Mouse (Mus musculus) heart, adult 2 months (tissue): ENCODE results near the gene Gm48551. TPM values are rescaled to one million over a fixed set of nuclear protein-coding genes. Genes with fewer than 3 reads are reported as not detected.

ENCODE experiments used
- DNase-seq, 2 experiments: peaks; one replicate each; pipeline ENCODE4 v3.0.0; 2021
- H3K27ac ChIP-seq: fragments of 200-600 bp; 2 replicates; pipeline ENCODE4 v1.8.1; 2022
- H3K27me3 ChIP-seq: fragments of 200-500 bp; 2 replicates; pipeline ENCODE4 v1.6.1; 2012; ENCODE audit warnings: mild to moderate bottlenecking, low read length, inconsistent platforms, mixed read lengths; ENCODE audit not compliant: control insufficient read depth, insufficient read depth
- H3K36me3 ChIP-seq: fragments of 200-500 bp; 2 replicates; pipeline ENCODE4 v1.6.1; 2012; ENCODE audit warnings: low read length, inconsistent platforms; ENCODE audit not compliant: control insufficient read depth, insufficient read depth
- H3K4me1 ChIP-seq: fragments of 200-500 bp; 2 replicates; pipeline ENCODE4 v1.6.1; 2011; ENCODE audit warnings: low read length; ENCODE audit not compliant: control insufficient read depth, insufficient read depth
- H3K4me3 ChIP-seq: fragments of 200-600 bp; 2 replicates; pipeline ENCODE4 v1.8.1; 2022
- H3K79me2 ChIP-seq: fragments of 200-500 bp; replicated peaks from 2 replicates; pipeline ENCODE4 v1.6.1; 2012; ENCODE audit warnings: mild to moderate bottlenecking, inconsistent platforms, low read length, moderate library complexity, mixed read lengths; ENCODE audit not compliant: control insufficient read depth, insufficient read depth
- H3K9ac ChIP-seq: fragments of 200-500 bp; 2 replicates; pipeline ENCODE4 v1.6.1; 2012; ENCODE audit warnings: low read depth, mild to moderate bottlenecking, control low read depth, inconsistent platforms, low read length, mixed read lengths
- CTCF ChIP-seq: fragments of 200-600 bp; IDR thresholded peaks from 2 replicates; pipeline ENCODE4 v1.8.1; 2022; ENCODE audit warnings: antibody characterized with exemption, mild to moderate bottlenecking, moderate library complexity
- EP300 ChIP-seq: fragments of 200-500 bp; IDR thresholded peaks from 2 replicates; pipeline ENCODE4 v1.6.1; 2011; ENCODE audit warnings: low read depth, low read length, control low read depth; ENCODE audit not compliant: insufficient read depth
- POLR2A ChIP-seq: fragments of 200-500 bp; IDR thresholded peaks from 2 replicates; pipeline ENCODE4 v1.6.1; 2011; ENCODE audit warnings: mild to moderate bottlenecking, low read depth, low read length, control low read depth; ENCODE audit not compliant: insufficient read depth
- WGBS: fragments of 180-500 bp; shearing (Covaris S2); methylation state at CpG from one replicate; pipeline ENCODE4 v1.1.7; 2018; 5-methylcytosine and 5-hydroxymethylcytosine counted together
- intact Hi-C: fragments of 180-260 bp; cut with DNase I; formaldehyde crosslinking; loops from one replicate; pipeline ENCODE4 v1.15.1; 2025
- polyA plus RNA-seq: library from polyadenylated mRNA; depleted of rRNA; stranded (reverse); fragments of >200 nt; gene quantifications from 2 replicates; pipeline ENCODE4 v1.2.3, GENCODE M21; 2012
- total RNA-seq, 2 experiments: library from RNA; stranded (reverse); gene quantifications; 2 replicates each; pipeline ENCODE4 v1.2.3; 2021

Gene Gm48551
- total and polyA plus RNA-seq, 3 experiments, result 0.73 to 2.1 (median 1.9) TPM

DNA sequence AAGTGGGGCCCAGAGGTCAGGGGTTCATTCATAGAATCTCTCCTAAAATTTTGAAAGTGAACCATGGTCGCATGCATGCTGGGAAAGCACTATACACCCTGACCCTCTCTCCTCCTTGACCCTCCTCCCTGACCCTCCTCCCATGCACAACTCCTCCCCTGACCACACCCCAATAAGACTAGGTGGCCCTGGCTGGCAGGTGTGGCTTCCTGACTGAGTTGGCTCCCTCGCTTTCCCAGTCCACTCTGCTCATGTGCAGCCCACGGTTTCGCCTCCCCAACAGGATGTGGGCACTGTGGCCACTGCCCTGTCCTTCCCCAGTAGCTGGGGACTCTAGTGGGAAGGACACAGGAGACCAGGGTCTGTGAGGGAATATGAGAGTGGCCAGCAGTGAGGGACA lies 26.1 kb downstream of the Gm48551 start:
- Histone ChIP-seq H3K4me3 (no peak overlapping the region), H3K79me2 (no peaks in the 10 kb centered on the region), H3K4me1 (peaks cover 66% of the 10 kb centered on the region), H3K27me3 (no peaks in the 10 kb centered on the region), H3K36me3 (peaks cover 32% of the 10 kb centered on the region), H3K9ac (peak overlapping the region; percentile 19; the same call in 1 of the 2 replicates), H3K27ac (peak overlapping the region; percentile 91)
- DNase-seq, result peak in 1 of 2 experiments; percentile 51
- intact Hi-C loops, result loop anchor here (2.0 kb wide), 1 partner anchor 614 kb away; no protein-coding TSS in a partner anchor
- 33% methylated on average over 4 of the region's 4 CpGs for WGBS
- TF ChIP-seq EP300 (0 out of 2 replicates have a peak, but pooled peaks have one; percentile 11), POLR2A (no peak), CTCF (no peak)

DNA sequence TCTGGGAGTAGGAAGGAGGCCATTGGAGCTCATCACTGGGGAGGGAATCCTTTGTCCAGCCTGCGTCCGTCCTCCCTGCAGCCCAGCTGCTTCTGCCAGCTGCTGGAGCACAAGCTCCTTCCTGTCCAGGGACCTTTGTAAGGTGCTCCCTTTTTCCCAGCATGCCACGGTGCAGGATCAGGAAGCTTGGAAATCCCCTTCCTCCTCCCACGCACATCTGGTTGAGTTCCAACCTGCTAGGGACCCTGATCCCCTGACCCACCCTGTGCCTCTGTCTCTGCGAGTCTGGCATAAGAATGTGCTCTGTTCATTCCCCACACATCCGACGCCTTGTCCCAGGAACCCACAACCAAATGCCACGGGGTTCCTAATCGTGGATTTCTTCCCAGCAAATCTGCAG lies 26.7 kb downstream of the Gm48551 start:
- peak overlapping the region; percentile 91 for H3K27ac ChIP-seq
- H3K4me1 ChIP-seq, result peaks cover 67% of the 10 kb centered on the region
- intact Hi-C loops, result loop anchor here (1.0 to 2.0 kb wide), 2 partner anchors 19 to 614 kb away; no protein-coding TSS in a partner anchor
- no peak for TF ChIP-seq CTCF
- TF ChIP-seq POLR2A, result peak; percentile 34
- peak; percentile 92 for TF ChIP-seq EP300
- no peaks in the 10 kb centered on the region for H3K79me2 ChIP-seq
- peak; percentile 71 to 76 for DNase-seq
- peaks cover 33% of the 10 kb centered on the region for H3K36me3 ChIP-seq
- H3K4me3 ChIP-seq, result 0 out of 2 replicates have a peak overlapping the region, but pooled peaks have one; percentile 3
- 15% methylated on average over 9 of the region's 9 CpGs for whole genome bisulfite sequencing
- H3K9ac ChIP-seq, result peak overlapping the region; percentile 19; the same call in 1 of the 2 replicates
- no peaks in the 10 kb centered on the region for H3K27me3 ChIP-seq

DNA sequence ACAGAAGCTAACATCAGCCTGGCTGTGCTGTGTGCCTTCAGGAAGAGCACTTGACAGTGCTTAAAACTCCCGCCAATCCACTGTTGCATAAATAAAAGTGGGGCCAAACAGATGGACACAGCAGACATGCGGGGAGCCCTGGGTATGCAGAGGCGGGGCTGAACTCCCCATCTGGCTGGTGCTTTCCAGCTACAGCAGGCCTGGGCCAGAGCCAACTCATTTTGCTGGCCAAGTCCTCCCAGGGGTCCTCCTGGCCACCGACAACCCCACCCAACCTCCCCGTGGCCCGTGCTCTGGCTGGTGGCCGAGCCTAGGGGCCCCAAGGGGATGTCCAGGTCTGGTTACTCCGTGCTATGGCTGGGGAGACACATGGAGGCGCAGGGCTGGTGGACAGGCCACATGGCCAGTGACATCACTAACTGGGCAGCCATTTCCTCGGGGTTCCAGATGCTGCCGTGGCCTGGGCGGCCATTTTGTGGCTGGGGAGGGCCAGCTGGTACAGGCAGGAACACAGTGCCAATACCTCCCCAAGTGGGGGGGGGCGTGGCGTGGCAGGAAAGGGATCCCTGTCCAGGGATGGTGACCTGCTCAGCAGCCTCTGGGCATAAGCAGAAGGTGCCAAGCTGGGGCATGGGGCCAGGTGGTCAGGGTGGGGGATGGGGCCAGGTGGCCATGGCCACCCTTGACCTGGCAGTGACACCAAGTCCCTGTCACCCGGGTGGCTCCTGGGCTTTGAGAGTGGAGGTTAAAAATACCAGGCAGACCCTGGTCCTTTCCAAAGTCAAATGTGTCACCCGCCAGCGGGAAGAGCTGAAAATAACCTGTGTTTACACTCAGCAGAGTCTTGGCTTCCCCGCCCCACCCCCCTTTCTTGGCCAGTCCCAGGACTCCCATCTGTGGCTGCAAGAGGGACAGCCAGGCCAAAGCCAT lies 27.5 kb downstream of the Gm48551 start:
- WGBS, result 4% methylated on average over 18 of the region's 18 CpGs
- H3K36me3 ChIP-seq, result peaks cover 33% of the 10 kb centered on the region
- H3K79me2 ChIP-seq, result no peaks in the 10 kb centered on the region
- H3K27ac ChIP-seq, result peak overlapping the region; percentile 91
- no peaks in the 10 kb centered on the region for H3K27me3 ChIP-seq
- peak; percentile 95 to 96 for DNase-seq
- TF ChIP-seq POLR2A, result peak; percentile 44
- no peak for TF ChIP-seq CTCF
- peak; percentile 83 for TF ChIP-seq EP300
- H3K4me1 ChIP-seq, result peaks cover 68% of the 10 kb centered on the region
- peak overlapping the region; percentile 29; the same call in 1 of the 2 replicates for H3K4me3 ChIP-seq
- intact Hi-C loops, result loop anchor here (1.0 to 2.0 kb wide), 2 partner anchors 19 to 615 kb away; no protein-coding TSS in a partner anchor
- peak overlapping the region; percentile 68 for H3K9ac ChIP-seq

DNA sequence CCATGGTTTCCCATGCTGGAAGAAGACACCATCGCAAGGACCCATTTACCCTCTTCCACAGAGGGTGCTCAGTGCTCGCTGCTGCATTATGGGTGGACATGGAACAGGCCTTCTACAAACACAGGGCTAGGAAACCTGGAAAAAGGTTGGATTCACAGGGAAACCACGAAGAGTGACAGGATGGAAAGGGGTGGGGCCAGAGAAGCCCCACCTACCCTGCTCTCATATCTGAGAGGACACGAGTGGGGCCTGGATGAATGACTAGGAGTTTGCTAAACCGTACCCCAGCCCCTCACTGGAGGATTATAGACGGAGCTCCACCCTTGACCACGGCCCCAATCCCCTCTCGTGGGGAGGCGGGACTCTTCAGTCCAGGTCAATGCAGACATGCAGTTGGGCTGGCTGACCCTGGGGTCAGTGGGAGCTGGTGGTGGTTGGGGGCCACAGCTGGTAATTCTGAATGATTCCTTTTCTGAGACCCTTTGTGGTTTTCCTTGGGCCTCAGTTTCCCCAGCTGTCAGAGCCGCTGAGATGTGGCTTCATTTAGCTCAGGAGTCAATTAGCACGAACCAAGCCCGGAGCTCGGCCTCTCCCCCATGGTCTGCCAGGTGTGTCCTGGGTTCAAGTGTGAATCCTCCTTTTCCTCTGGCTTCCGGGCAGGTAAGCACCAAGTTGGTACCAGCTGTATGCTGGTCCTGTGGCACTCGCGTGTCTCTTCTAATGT lies 28.5 kb downstream of the Gm48551 start:
- H3K4me1 ChIP-seq, result peaks cover 73% of the 10 kb centered on the region
- H3K9ac ChIP-seq, result peak overlapping the region; percentile 68
- peak in 1 of 2 experiments; percentile 49 for DNase-seq
- peaks cover 33% of the 10 kb centered on the region for H3K36me3 ChIP-seq
- 57% methylated on average over 16 of the region's 16 CpGs for WGBS
- TF ChIP-seq CTCF, result no peak
- 0 out of 2 replicates have a peak, but pooled peaks have one; percentile 22 for TF ChIP-seq POLR2A
- H3K79me2 ChIP-seq, result no peaks in the 10 kb centered on the region
- peak overlapping the region; percentile 29; the same call in 1 of the 2 replicates for H3K4me3 ChIP-seq
- H3K27me3 ChIP-seq, result no peaks in the 10 kb centered on the region
- intact Hi-C loops, result no loop called here
- peak overlapping the region; percentile 91 for H3K27ac ChIP-seq

DNA sequence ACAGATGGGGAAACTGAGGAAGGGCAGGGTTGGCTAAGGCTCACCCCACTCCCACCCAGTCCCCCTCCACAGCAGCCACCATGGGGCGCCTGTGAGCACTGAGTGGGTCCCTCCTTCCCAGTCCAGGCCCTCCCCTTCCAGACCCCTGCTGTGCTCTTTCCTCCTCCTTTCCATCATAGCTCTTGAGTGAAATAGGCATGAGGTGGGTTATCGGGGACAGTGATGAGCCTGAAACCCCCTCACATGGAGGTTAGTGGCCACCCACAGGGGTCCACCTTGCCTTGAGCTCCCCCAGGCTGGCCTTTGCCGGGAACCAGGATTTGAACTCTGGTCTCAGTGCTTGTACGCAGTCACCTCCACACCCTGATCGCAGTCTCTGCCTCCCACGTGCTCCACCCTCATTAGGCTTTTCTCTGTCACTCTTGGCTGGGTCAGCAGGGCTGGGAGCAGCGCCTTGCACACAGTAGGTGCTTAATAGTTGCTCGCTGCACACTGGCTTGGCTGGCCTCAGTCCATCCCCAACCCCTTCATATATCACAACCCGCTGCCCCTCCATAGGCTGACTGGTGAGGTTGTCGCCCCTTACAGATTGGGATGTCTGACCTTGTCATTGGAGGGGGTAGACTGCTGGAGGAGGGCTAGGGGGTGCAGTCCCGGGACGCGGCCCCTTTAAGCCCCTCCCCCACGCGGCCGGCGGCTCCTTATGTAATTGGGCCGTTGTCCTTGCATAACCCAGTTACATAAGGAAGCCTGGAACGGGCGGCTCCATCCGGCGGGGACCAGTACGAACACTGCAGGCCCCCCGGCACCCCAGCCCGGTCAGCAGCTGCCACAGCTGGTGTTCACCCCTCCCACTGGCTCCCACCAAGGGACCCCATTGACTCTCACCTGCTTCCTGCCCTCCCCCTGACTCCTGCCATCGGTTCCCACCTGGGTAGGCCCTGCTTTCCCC lies 29.3 kb downstream of the Gm48551 start:
- Histone ChIP-seq H3K4me1 (peaks cover 67% of the 10 kb centered on the region), H3K36me3 (peaks cover 25% of the 10 kb centered on the region), H3K27ac (peak overlapping the region; percentile 91), H3K4me3 (peak overlapping the region; percentile 36; the same call in 1 of the 2 replicates), H3K9ac (peak overlapping the region; percentile 81), H3K79me2 (no peaks in the 10 kb centered on the region), H3K27me3 (no peaks in the 10 kb centered on the region)
- peak; percentile 91 to 93 for DNase-seq
- 19% methylated on average over 26 of the region's 26 CpGs for WGBS
- peak; percentile 99 for TF ChIP-seq EP300
- TF ChIP-seq POLR2A, result peak; percentile 82
- TF ChIP-seq CTCF, result peak; percentile 15; the same call in 1 of the 2 replicates
- intact Hi-C loops, result no loop called here
